24 mouse cellular contexts compared by ENCODE assay signal in genomic region chr14:58084240-58084639, GRCm38 (mm10). TPM values are rescaled to one million over a fixed set of nuclear protein-coding genes. Genes with fewer than 3 reads are reported as not detected.
DNase-seq lines count a peak whose midpoint lies in the region; ATAC-seq and TF ChIP-seq lines count a peak whose summit lies in the region.
"Had no signal": no experiment of that assay in that cellular context is flagged by ENCODE, and none has a peak within 500 bp of the region (broad histone marks: within the 10 kb centered on the region; RNA-seq: fewer than 3 reads in every experiment).

No protein-coding gene starts in this region.

- no peak overlapping the region for H3K9ac ChIP-seq in forebrain, postnatal 0 days
- H3K9ac ChIP-seq in forebrain, embryonic 12.5 days = no peak overlapping the region
- H3K9ac ChIP-seq in liver, adult 2 months (ENCODE audit: low read depth, low read length) = no peak overlapping the region
- no peak overlapping the region for H3K9ac ChIP-seq in liver, postnatal 0 days (replicated peaks)
- H3K9ac ChIP-seq: hindbrain, embryonic 13.5 days; limb, embryonic 15.5 days; midbrain, embryonic 13.5 days; neural tube, embryonic 12.5 days had no signal

- TF ChIP-seq POLR2A in liver, adult 2 months (IDR thresholded peaks at IDR 0.05; ENCODE audit: extremely low read depth, insufficient read depth, low read length) = no peak

- no peak for TF ChIP-seq EP300 in liver, postnatal 0 days (IDR thresholded peaks at IDR 0.05; ENCODE audit: low read depth)

- no peak for ATAC-seq in forebrain, postnatal 0 days
- ATAC-seq in forebrain, embryonic 12.5 days (ENCODE audit: low FRiP score) = no peak
- no peak for ATAC-seq in liver, postnatal 0 days
- ATAC-seq: CD4-positive, CD25-positive, alpha-beta regulatory T cell, adult 4 months; midbrain, embryonic 13.5 days had no signal

- TF ChIP-seq CTCF in forebrain, postnatal 0 days (IDR thresholded peaks at IDR 0.05; ENCODE audit: low read depth) = 0 out of 2 replicates have a peak, but pooled peaks have one; percentile 16
- TF ChIP-seq CTCF in liver, adult 2 months (IDR thresholded peaks at IDR 0.05; ENCODE audit: low read depth, low read length) = 0 out of 2 replicates have a peak, but pooled peaks have one; percentile 3
- TF ChIP-seq CTCF in liver, postnatal 0 days (IDR thresholded peaks at IDR 0.05; ENCODE audit: low read depth) = no peak

- no peak for DNase-seq in forebrain, postnatal 0 days
- DNase-seq in liver, adult 2 months (ENCODE audit: extremely low read depth, low read depth, low spot score) = no peak
- no peak for DNase-seq in liver, postnatal 0 days
- DNase-seq in ES-CJ7 (ENCODE audit: low read depth, low spot score) = peak; percentile 22
- peak; percentile 23 for DNase-seq in limb, embryonic 10.5 days (ENCODE audit: low spot score)
- no peak for DNase-seq in embryonic facial prominence, embryonic 10.5 days (ENCODE audit: low spot score)
- DNase-seq: adrenal gland, postnatal 36 days; cerebellum, adult 18-20 months; cerebellum, postnatal 36 days; gastrocnemius, postnatal 36 days; heart, postnatal 36 days; kidney, postnatal 36 days; lung, adult 2 months; right cerebral cortex, postnatal 14 days; spleen, adult 18-20 months; thymus, postnatal 14 days had no signal

- H3K36me3 ChIP-seq in forebrain, postnatal 0 days (ENCODE audit: insufficient read depth) = no peaks in the 10 kb centered on the region
- no peaks in the 10 kb centered on the region for H3K36me3 ChIP-seq in forebrain, embryonic 12.5 days (replicated peaks)
- H3K36me3 ChIP-seq in liver, adult 2 months (ENCODE audit: control insufficient read depth, insufficient read depth, low read length) = no peaks in the 10 kb centered on the region
- H3K36me3 ChIP-seq in liver, postnatal 0 days (replicated peaks; ENCODE audit: insufficient read depth, low read length) = no peaks in the 10 kb centered on the region
- no peaks in the 10 kb centered on the region; the same call in 1 of the 2 replicates for H3K36me3 ChIP-seq in limb, embryonic 10.5 days
- peaks cover 3% of the 10 kb centered on the region; the same call in 1 of the 2 replicates for H3K36me3 ChIP-seq in embryonic facial prominence, embryonic 10.5 days (replicated peaks)
- H3K36me3 ChIP-seq: forebrain, embryonic 10.5 days; limb, embryonic 15.5 days; neural tube, embryonic 12.5 days had no signal

- H3K4me2 ChIP-seq in forebrain, postnatal 0 days (ENCODE audit: low read depth) = no peak overlapping the region
- H3K4me2 ChIP-seq in forebrain, embryonic 12.5 days = no peak overlapping the region
- H3K4me2 ChIP-seq in liver, postnatal 0 days (ENCODE audit: low read depth, low read length) = no peak overlapping the region
- H3K4me2 ChIP-seq: hindbrain, embryonic 13.5 days; limb, embryonic 15.5 days; midbrain, embryonic 13.5 days; neural tube, embryonic 12.5 days had no signal

- H3K4me3 ChIP-seq in forebrain, postnatal 0 days (ENCODE audit: low read depth, low read length) = no peak overlapping the region
- H3K4me3 ChIP-seq in forebrain, embryonic 12.5 days (replicated peaks) = no peak overlapping the region
- no peak overlapping the region for H3K4me3 ChIP-seq in liver, adult 2 months (ENCODE audit: insufficient read depth, low read depth, low read length)
- no peak overlapping the region for H3K4me3 ChIP-seq in liver, postnatal 0 days (ENCODE audit: low read depth, low read length)
- H3K4me3 ChIP-seq in limb, embryonic 10.5 days = no peak overlapping the region
- H3K4me3 ChIP-seq in embryonic facial prominence, embryonic 10.5 days = no peak overlapping the region
- H3K4me3 ChIP-seq: forebrain, embryonic 10.5 days; hindbrain, embryonic 13.5 days; limb, embryonic 15.5 days; midbrain, embryonic 13.5 days; neural tube, embryonic 12.5 days had no signal

- no peaks in the 10 kb centered on the region for H3K4me1 ChIP-seq in forebrain, postnatal 0 days (ENCODE audit: insufficient read depth)
- H3K4me1 ChIP-seq in forebrain, embryonic 12.5 days = no peaks in the 10 kb centered on the region; the same call in 1 of the 2 replicates
- no peaks in the 10 kb centered on the region for H3K4me1 ChIP-seq in liver, adult 2 months (ENCODE audit: control insufficient read depth, insufficient read depth, low read length)
- H3K4me1 ChIP-seq in liver, postnatal 0 days (ENCODE audit: insufficient read depth) = no peaks in the 10 kb centered on the region
- no peaks in the 10 kb centered on the region for H3K4me1 ChIP-seq in limb, embryonic 10.5 days
- H3K4me1 ChIP-seq in embryonic facial prominence, embryonic 10.5 days = 0 out of 2 replicates have a peak, but pooled peaks cover 3% of the 10 kb centered on the region
- H3K4me1 ChIP-seq: limb, embryonic 15.5 days had no signal

- no peaks in the 10 kb centered on the region; the same call in 1 of the 2 replicates for H3K27me3 ChIP-seq in forebrain, postnatal 0 days (ENCODE audit: insufficient read depth, low read length)
- peaks cover 6% of the 10 kb centered on the region; the same call in 1 of the 2 replicates for H3K27me3 ChIP-seq in forebrain, embryonic 12.5 days
- no peaks in the 10 kb centered on the region for H3K27me3 ChIP-seq in liver, adult 2 months (ENCODE audit: control insufficient read depth, insufficient read depth, low read length)
- 0 out of 2 replicates have a peak, but pooled peaks cover 4% of the 10 kb centered on the region for H3K27me3 ChIP-seq in liver, postnatal 0 days (ENCODE audit: insufficient read depth, low read length)
- H3K27me3 ChIP-seq in limb, embryonic 10.5 days (ENCODE audit: low read depth, poor library complexity, severe bottlenecking) = peaks cover 8% of the 10 kb centered on the region; the same call in 1 of the 2 replicates
- H3K27me3 ChIP-seq in embryonic facial prominence, embryonic 10.5 days (replicated peaks; ENCODE audit: low read depth, poor library complexity, severe bottlenecking) = peaks cover 7% of the 10 kb centered on the region
- H3K27me3 ChIP-seq: limb, embryonic 15.5 days; neural tube, embryonic 12.5 days had no signal

- no peak overlapping the region for H3K27ac ChIP-seq in forebrain, postnatal 0 days (ENCODE audit: low read depth, low read length)
- no peak overlapping the region for H3K27ac ChIP-seq in forebrain, embryonic 12.5 days
- H3K27ac ChIP-seq in liver, adult 2 months (replicated peaks; ENCODE audit: insufficient read depth, low read depth, low read length) = no peak overlapping the region
- no peak overlapping the region for H3K27ac ChIP-seq in liver, postnatal 0 days (ENCODE audit: low read depth)
- no peak overlapping the region for H3K27ac ChIP-seq in limb, embryonic 10.5 days
- no peak overlapping the region for H3K27ac ChIP-seq in embryonic facial prominence, embryonic 10.5 days (replicated peaks)
- H3K27ac ChIP-seq: forebrain, embryonic 10.5 days; hindbrain, embryonic 13.5 days; limb, embryonic 15.5 days; midbrain, embryonic 13.5 days; neural tube, embryonic 12.5 days had no signal

- H3K9me3 ChIP-seq in forebrain, postnatal 0 days (ENCODE audit: low read length) = no peaks in the 10 kb centered on the region
- H3K9me3 ChIP-seq in forebrain, embryonic 12.5 days = no peaks in the 10 kb centered on the region
- H3K9me3 ChIP-seq in liver, postnatal 0 days (ENCODE audit: low read length) = no peaks in the 10 kb centered on the region
- H3K9me3 ChIP-seq in limb, embryonic 10.5 days (replicated peaks) = no peaks in the 10 kb centered on the region
- no peaks in the 10 kb centered on the region for H3K9me3 ChIP-seq in embryonic facial prominence, embryonic 10.5 days
- H3K9me3 ChIP-seq: forebrain, embryonic 10.5 days; hindbrain, embryonic 13.5 days; limb, embryonic 15.5 days; midbrain, embryonic 13.5 days; neural tube, embryonic 12.5 days had no signal

- WGBS in forebrain, postnatal 0 days = 92% methylated on average over 3 of the region's 3 CpGs
- whole genome bisulfite sequencing in forebrain, embryonic 12.5 days = 87% methylated on average over 3 of the region's 3 CpGs
- WGBS in liver, adult 2 months = 96% methylated on average over 3 of the region's 3 CpGs
- WGBS in liver, postnatal 0 days (ENCODE audit: insufficient replicate concordance) = 83% methylated on average over 3 of the region's 3 CpGs
- 97% methylated on average over 3 of the region's 3 CpGs for WGBS in limb, embryonic 10.5 days
- WGBS in embryonic facial prominence, embryonic 10.5 days = 95% methylated on average over 3 of the region's 3 CpGs

- no peaks in the 10 kb centered on the region for H3K79me2 ChIP-seq in liver, adult 2 months (ENCODE audit: control insufficient read depth, insufficient read depth, low read length)

RNA-seq across cellular contexts. Expression of gene Fgf9, which starts 13.9 kb away (rescaled TPM):
- total RNA-seq in forebrain, postnatal 0 days (2014; rRNA removed) = 6.9 and 14.8 TPM in 2 replicates
- polyA plus RNA-seq in forebrain, postnatal 0 days (2015; fragmentation: Nextera tagmentation; extraction: Ambion mirVana) = 9.6 and 16.4 TPM in 2 replicates
- 2.8 and 3.8 TPM in 2 replicates for polyA plus RNA-seq in forebrain, embryonic 12.5 days (2016; fragmentation: Nextera tagmentation; extraction: Ambion mirVana)
- total RNA-seq in liver, adult 2 months (2014; rRNA removed) = 0.09 and 0.34 TPM in 2 replicates
- polyA plus RNA-seq in liver, adult 2 months (2012; rRNA removed) = 0.07 TPM in 2 replicates
- 0.19 and 0.20 TPM in 2 replicates for polyA plus RNA-seq in liver, postnatal 0 days (2015; fragmentation: Nextera tagmentation; extraction: Ambion mirVana)
- 3.0 and 6.5 TPM in 2 replicates for polyA plus RNA-seq in limb, embryonic 10.5 days (2016; fragmentation: Nextera tagmentation; extraction: Ambion mirVana)
- 5.7 and 6.5 TPM in 2 replicates for polyA plus RNA-seq in embryonic facial prominence, embryonic 10.5 days (2016; fragmentation: Nextera tagmentation; extraction: Ambion mirVana)
- total RNA-seq: megakaryocyte, adult 5-6 weeks had no signal
- polyA plus RNA-seq: CD4-positive, CD25-positive, alpha-beta regulatory T cell, adult 4 months had no signal

Comparison
In these comparisons a context has a peak if more than half of its experiments do, and no peak if none do; other contexts are left out.
1. DNase-seq: peak in ES-CJ7 (single experiment) and limb, embryonic 10.5 days (single experiment); none in forebrain, postnatal 0 days (single experiment), liver, adult 2 months (single experiment), liver, postnatal 0 days (single experiment) and embryonic facial prominence, embryonic 10.5 days (single experiment).